Mouse (Mus musculus) hindbrain, embryonic 13.5 days (tissue): ENCODE measurements around the gene Slc25a38. TPM values are rescaled to one million over a fixed set of nuclear protein-coding genes. Genes with fewer than 3 reads are reported as not detected.

Experiments used
- ATAC-seq: fragments of 200-750 bp; cut with Nextera tagmentation; 2 replicates; pipeline ENCODE4 v1.8.0; 2017; ENCODE audit warnings: moderate TSS enrichment; ENCODE audit not compliant: low FRiP score
- H3K27ac ChIP-seq: fragments of 300-500 bp; sonication (generic); 2 replicates; pipeline ENCODE4 v1.5.1; 2015; ENCODE audit warnings: inconsistent platforms, mild to moderate bottlenecking, moderate library complexity
- H3K27me3 ChIP-seq: fragments of 300-500 bp; sonication (generic); 2 replicates; pipeline ENCODE4 v1.6.1; 2015; ENCODE audit warnings: mild to moderate bottlenecking, inconsistent platforms
- H3K36me3 ChIP-seq: fragments of 300-500 bp; sonication (generic); 2 replicates; pipeline ENCODE4 v1.6.1; 2015; ENCODE audit warnings: mild to moderate bottlenecking, inconsistent platforms
- H3K4me1 ChIP-seq: fragments of 300-500 bp; sonication (generic); replicated peaks from 2 replicates; pipeline ENCODE4 v1.6.1; 2015; ENCODE audit warnings: inconsistent platforms
- H3K4me2 ChIP-seq: fragments of 300-500 bp; sonication (generic); 2 replicates; pipeline ENCODE4 v1.6.1; 2015; ENCODE audit warnings: inconsistent platforms, mild to moderate bottlenecking, moderate library complexity
- H3K4me3 ChIP-seq: fragments of 300-500 bp; sonication (generic); 2 replicates; pipeline ENCODE4 v1.5.1; 2015; ENCODE audit warnings: mild to moderate bottlenecking, inconsistent platforms
- H3K9ac ChIP-seq: fragments of 300-500 bp; sonication (generic); 2 replicates; pipeline ENCODE4 v1.6.1; 2015; ENCODE audit warnings: mild to moderate bottlenecking, inconsistent platforms
- H3K9me3 ChIP-seq: fragments of 300-500 bp; sonication (generic); 2 replicates; pipeline ENCODE4 v1.6.1; 2016; ENCODE audit warnings: inconsistent platforms
- WGBS: fragments of 180-500 bp; shearing (Covaris S2); methylation state at CpG from one replicate; pipeline ENCODE4 v1.1.7; 2015; 5-methylcytosine and 5-hydroxymethylcytosine counted together
- polyA plus RNA-seq: library from polyadenylated mRNA; unstranded; fragments of >200 nt; fragmentation: Nextera tagmentation; extraction: Ambion mirVana; gene quantifications from 2 replicates; pipeline ENCODE4 v1.2.1, GENCODE M21; 2015

Slc25a38 gene
- polyA plus RNA-seq, 1 experiment from 2014 or later, result 35.5 TPM

DNA sequence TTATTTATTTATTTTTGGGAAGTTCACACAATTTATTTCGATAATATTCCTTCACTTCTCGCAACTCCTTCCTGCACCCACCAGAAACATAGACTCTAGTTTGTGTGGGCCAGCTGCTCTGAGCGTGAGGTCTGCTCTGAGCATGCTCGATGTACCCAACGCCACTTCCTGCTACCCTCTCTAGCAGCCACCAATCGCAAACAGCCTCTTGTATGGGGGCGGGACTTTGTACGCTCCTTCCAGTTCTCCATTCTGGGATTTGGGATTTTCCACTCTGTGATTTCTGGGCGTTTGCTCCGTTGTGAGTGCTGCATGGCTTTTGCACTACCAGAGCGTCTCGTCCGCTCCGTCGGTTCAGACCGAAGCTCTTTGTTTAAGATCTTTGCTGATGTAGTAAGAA lies 53.7 kb downstream of the Slc25a38 start:
- no peaks in the 10 kb centered on the region for H3K4me1 ChIP-seq
- H3K27ac ChIP-seq, result no peak overlapping the region
- H3K9me3 ChIP-seq, result no peaks in the 10 kb centered on the region
- H3K9ac ChIP-seq, result no peak overlapping the region
- no peak overlapping the region for H3K4me2 ChIP-seq
- 0 out of 2 replicates have a peak, but pooled peaks cover 4% of the 10 kb centered on the region for H3K27me3 ChIP-seq
- no peaks in the 10 kb centered on the region for H3K36me3 ChIP-seq
- ATAC-seq, result no peak
- 84% methylated on average over 16 of the region's 16 CpGs for WGBS
- no peak overlapping the region for H3K4me3 ChIP-seq

DNA sequence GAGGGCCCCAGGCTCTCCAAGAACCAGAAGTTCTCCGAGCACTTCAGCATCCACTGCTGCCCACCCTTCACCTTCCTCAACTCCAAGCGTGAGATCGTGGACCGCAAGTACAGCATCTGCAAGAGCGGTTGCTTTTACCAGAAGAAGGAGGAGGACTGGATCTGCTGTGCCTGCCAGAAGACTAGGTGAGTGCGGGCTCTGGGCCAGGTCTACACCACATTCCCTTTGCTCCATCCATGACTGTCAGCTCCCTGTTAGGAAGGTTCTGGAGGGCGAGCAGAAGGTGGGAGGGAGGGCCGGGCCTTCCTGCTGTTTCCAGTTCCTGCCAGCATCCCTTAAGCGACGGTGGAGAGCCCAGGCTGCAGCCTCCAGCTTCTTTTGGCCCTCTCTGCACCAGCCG lies 57.7 kb downstream of the Slc25a38 start:
- ATAC-seq, result no peak
- Histone ChIP-seq H3K4me2 (no peak overlapping the region), H3K9me3 (peaks cover 3% of the 10 kb centered on the region), H3K4me1 (no peaks in the 10 kb centered on the region), H3K27me3 (0 out of 2 replicates have a peak, but pooled peaks cover 8% of the 10 kb centered on the region), H3K9ac (no peak overlapping the region), H3K27ac (no peak overlapping the region), H3K36me3 (no peaks in the 10 kb centered on the region), H3K4me3 (no peak overlapping the region)
- 77% methylated on average over 11 of the region's 11 CpGs for WGBS

DNA sequence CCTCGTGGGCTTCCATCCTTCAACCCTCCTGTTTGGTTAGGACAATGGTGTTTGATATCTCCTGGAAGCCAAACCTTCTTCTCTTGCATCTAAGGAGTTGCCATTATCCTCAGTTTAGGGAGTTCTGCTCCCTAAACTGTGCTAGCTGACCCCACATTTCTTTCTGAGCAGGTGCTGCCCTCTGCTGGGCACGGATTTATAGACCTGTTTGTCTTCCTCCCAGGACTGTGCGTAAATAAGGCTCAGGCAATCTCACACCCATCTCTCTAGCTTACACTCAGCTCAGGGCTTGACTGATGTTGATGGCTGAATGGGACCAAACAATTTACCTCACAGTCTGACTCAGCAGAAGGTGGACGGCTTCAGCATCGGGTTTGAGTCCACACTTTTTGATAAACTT lies 61.1 kb downstream of the Slc25a38 start:
- H3K27me3 ChIP-seq, result 0 out of 2 replicates have a peak, but pooled peaks cover 8% of the 10 kb centered on the region
- no peak overlapping the region for H3K4me2 ChIP-seq
- no peaks in the 10 kb centered on the region for H3K4me1 ChIP-seq
- H3K9me3 ChIP-seq, result peaks cover 6% of the 10 kb centered on the region
- 37% methylated on average over 5 of the region's 5 CpGs for WGBS
- no peaks in the 10 kb centered on the region for H3K36me3 ChIP-seq
- no peak for ATAC-seq
- H3K9ac ChIP-seq, result no peak overlapping the region
- no peak overlapping the region for H3K4me3 ChIP-seq
- no peak overlapping the region for H3K27ac ChIP-seq

Other genes starting within 250 kb of the Slc25a38 start
- 63.2 and 65.3 TPM in 2 replicates for gene Wdr48, start 215.5 kb upstream of the Slc25a38 start, polyA plus RNA-seq
- 26.0 and 27.9 TPM in 2 replicates for gene Gorasp1, start 172.8 kb upstream of the Slc25a38 start, polyA plus RNA-seq
- gene Ttc21a, start 172.8 kb upstream of the Slc25a38 start, polyA plus RNA-seq, result 0.65 and 1.2 TPM in 2 replicates
- gene Csrnp1, start 125.7 kb upstream of the Slc25a38 start, polyA plus RNA-seq, result 1.2 and 1.7 TPM in 2 replicates
- 0.04 and 0.09 TPM in 2 replicates for gene Xirp1, start 86.8 kb upstream of the Slc25a38 start, polyA plus RNA-seq
- 8.9 and 9.5 TPM in 2 replicates for gene Cx3cr1, start 40.5 kb upstream of the Slc25a38 start, polyA plus RNA-seq
- gene Ccr8, start 18.3 kb upstream of the Slc25a38 start, polyA plus RNA-seq, result not detected in 2 replicates
- 905 and 920 TPM in 2 replicates for gene Rpsa, start 17.3 kb downstream of the Slc25a38 start, polyA plus RNA-seq
- not detected in 2 replicates for gene Mobp, start 39.3 kb downstream of the Slc25a38 start, polyA plus RNA-seq
- 3.7 and 4.3 TPM in 2 replicates for gene Myrip, start 191.1 kb downstream of the Slc25a38 start, polyA plus RNA-seq